Mouse (Mus musculus) lung, postnatal 0 days (tissue): Measurements from ENCODE around the gene Pakap. TPM values are rescaled to one million over a fixed set of nuclear protein-coding genes. Genes with fewer than 3 reads are reported as not detected.

Experiments
- ATAC-seq: fragments of 200-750 bp; cut with Nextera tagmentation; 2 replicates; pipeline ENCODE4 v1.8.0; 2017; ENCODE audit warnings: moderate library complexity
- DNase-seq: peaks from one replicate; pipeline ENCODE4 v3.0.0-alpha.2; 2016; ENCODE audit warnings: low spot score
- H3K27ac ChIP-seq: fragments of 300-500 bp; sonication (generic); 2 replicates; pipeline ENCODE4 v1.5.1; 2014; ENCODE audit warnings: antibody characterized with exemption, mild to moderate bottlenecking, low read length, mixed read lengths
- H3K27me3 ChIP-seq: fragments of 300-500 bp; sonication (generic); replicated peaks from 2 replicates; pipeline ENCODE4 v1.6.1; 2014; ENCODE audit warnings: low read length, mixed read lengths; ENCODE audit not compliant: insufficient read depth
- H3K36me3 ChIP-seq: fragments of 300-500 bp; sonication (generic); 2 replicates; pipeline ENCODE4 v1.6.1; 2014; ENCODE audit warnings: low read length, mixed read lengths; ENCODE audit not compliant: insufficient read depth
- H3K4me1 ChIP-seq: fragments of 300-500 bp; sonication (generic); 2 replicates; pipeline ENCODE4 v1.6.1; 2014; ENCODE audit warnings: antibody characterized with exemption, low read depth, low read length, mixed read lengths; ENCODE audit not compliant: insufficient read depth
- H3K4me2 ChIP-seq: fragments of 300-500 bp; sonication (generic); replicated peaks from 2 replicates; pipeline ENCODE4 v1.6.1; 2014; ENCODE audit warnings: low read depth, mild to moderate bottlenecking, low read length, moderate library complexity, mixed read lengths
- H3K4me3 ChIP-seq: fragments of 300-500 bp; sonication (generic); 2 replicates; pipeline ENCODE4 v1.5.1; 2014; ENCODE audit warnings: low read depth, low read length
- H3K9ac ChIP-seq: fragments of 300-500 bp; sonication (generic); replicated peaks from 2 replicates; pipeline ENCODE4 v1.6.1; 2014; ENCODE audit warnings: low read depth, mild to moderate bottlenecking
- H3K9me3 ChIP-seq: fragments of 300-500 bp; sonication (generic); 2 replicates; pipeline ENCODE4 v1.6.1; 2016; ENCODE audit warnings: low read length, mixed read lengths
- CTCF ChIP-seq: IDR thresholded peaks from 2 replicates; pipeline ENCODE4 v1.5.1; 2016; ENCODE audit warnings: antibody characterized with exemption, mild to moderate bottlenecking
- EP300 ChIP-seq: IDR thresholded peaks from 2 replicates; pipeline ENCODE4 v1.6.1; 2016; ENCODE audit warnings: antibody characterized with exemption, mild to moderate bottlenecking, control low read depth
- WGBS: fragments of 180-500 bp; shearing (Covaris S2); extraction: QIAGEN DNeasy Blood & Tissue Kit; methylation state at CpG from one replicate; pipeline ENCODE4 v1.1.7; 2014; 5-methylcytosine and 5-hydroxymethylcytosine counted together
- polyA plus RNA-seq: library from polyadenylated mRNA; unstranded; fragments of >200 nt; fragmentation: Nextera tagmentation; extraction: Ambion mirVana; gene quantifications from 2 replicates; pipeline ENCODE4 v1.2.1, GENCODE M21; 2015

The Pakap gene
- polyA plus RNA-seq, 1 experiment from 2014 or later: 60.5 TPM

DNA sequence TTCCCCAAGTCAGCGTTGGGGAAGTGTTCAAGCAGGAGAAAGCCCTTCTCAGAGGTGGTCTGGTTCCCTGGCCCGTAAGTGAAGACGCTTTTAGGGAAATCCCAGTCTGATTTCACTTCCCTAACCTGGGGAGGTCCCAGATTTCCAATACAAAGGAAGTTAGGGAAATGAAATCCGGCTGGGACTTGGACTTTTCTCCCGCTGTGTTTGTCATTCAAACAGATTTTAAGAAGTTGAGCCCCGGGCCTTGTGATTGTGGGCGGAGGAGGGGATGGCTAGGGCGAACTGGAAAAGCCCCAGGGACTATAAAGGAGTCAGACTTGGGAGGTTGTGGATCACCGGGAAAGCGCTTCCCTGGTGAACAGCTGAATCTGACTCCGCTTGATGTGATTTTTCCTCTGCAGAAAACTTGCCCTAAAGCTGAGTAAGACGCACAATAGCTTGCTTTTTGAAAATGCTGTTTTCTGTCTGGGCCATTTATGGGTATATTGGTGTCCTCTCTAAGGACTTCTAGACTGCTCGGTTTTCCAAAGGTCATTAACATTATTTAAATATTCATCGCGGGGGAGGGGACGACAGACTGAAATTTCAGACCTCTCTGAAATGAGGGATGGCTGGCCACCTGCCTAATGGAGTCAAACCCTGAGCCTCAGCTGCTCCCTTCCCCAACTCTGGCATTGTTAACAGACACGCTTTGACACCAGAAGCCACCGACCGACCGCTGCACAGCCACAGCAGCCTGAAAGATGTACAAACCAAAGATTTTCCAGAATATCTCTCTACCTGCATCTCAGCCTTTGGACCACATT is 213.1 kb downstream of the Pakap start:
- Histone ChIP-seq H3K4me1 (peaks cover 12% of the 10 kb centered on the region; the same call in 1 of the 2 replicates), H3K36me3 (no peaks in the 10 kb centered on the region), H3K27ac (no peak overlapping the region), H3K27me3 (no peaks in the 10 kb centered on the region), H3K9me3 (no peaks in the 10 kb centered on the region), H3K4me2 (no peak overlapping the region), H3K9ac (no peak overlapping the region), H3K4me3 (no peak overlapping the region)
- no peak for DNase-seq
- no peak for ATAC-seq
- TF ChIP-seq CTCF: no peak
- no peak for TF ChIP-seq EP300
- 27% methylated on average over 20 of the region's 20 CpGs for WGBS

DNA sequence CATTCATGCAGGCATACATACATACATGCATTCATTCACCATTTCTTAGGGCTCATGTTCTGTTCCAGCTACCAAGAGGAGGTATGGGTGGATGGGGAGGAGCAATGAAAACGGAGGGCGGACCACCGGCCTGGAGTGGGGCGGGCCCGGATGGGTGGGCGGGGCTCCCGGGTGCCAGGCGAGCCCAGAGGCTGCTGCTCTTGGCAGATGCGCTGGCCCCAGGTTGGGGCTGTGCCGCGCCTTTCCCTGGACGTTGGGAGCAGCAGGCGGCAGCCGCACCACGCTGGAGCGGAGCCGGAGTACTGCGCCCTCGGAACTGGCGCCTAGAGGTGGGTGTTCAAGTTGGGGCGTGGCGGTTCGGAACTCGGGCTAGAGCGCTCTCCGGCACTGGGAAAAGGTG is 214.0 kb downstream of the Pakap start:
- Histone ChIP-seq H3K36me3 (no peaks in the 10 kb centered on the region), H3K27ac (no peak overlapping the region), H3K4me3 (peak overlapping the region; percentile 46), H3K4me1 (peaks cover 12% of the 10 kb centered on the region; the same call in 1 of the 2 replicates), H3K4me2 (peak overlapping the region; percentile 66), H3K9me3 (no peaks in the 10 kb centered on the region), H3K27me3 (no peaks in the 10 kb centered on the region), H3K9ac (peak overlapping the region; percentile 46)
- WGBS: 4% methylated on average over 26 of the region's 26 CpGs
- DNase-seq (peak; percentile 81), ATAC-seq (peak; percentile 93)
- TF ChIP-seq CTCF: peak; percentile 61
- no peak for TF ChIP-seq EP300

GRCm38 (mm10) chr4:57782549-57783390 is 214.8 kb downstream of the Pakap start:
- no peaks in the 10 kb centered on the region for H3K9me3 ChIP-seq
- H3K9ac ChIP-seq: peak overlapping the region; percentile 46
- peaks cover 12% of the 10 kb centered on the region; the same call in 1 of the 2 replicates for H3K4me1 ChIP-seq
- no peaks in the 10 kb centered on the region for H3K36me3 ChIP-seq
- peak overlapping the region; percentile 43; the same call in 1 of the 2 replicates for H3K27ac ChIP-seq
- H3K4me3 ChIP-seq: peak overlapping the region; percentile 46
- TF ChIP-seq CTCF (no peak), EP300 (no peak)
- 10% methylated on average over 33 of the region's 33 CpGs for WGBS
- H3K4me2 ChIP-seq: peak overlapping the region; percentile 66
- DNase-seq (no peak), ATAC-seq (no peak)
- no peaks in the 10 kb centered on the region for H3K27me3 ChIP-seq

DNA sequence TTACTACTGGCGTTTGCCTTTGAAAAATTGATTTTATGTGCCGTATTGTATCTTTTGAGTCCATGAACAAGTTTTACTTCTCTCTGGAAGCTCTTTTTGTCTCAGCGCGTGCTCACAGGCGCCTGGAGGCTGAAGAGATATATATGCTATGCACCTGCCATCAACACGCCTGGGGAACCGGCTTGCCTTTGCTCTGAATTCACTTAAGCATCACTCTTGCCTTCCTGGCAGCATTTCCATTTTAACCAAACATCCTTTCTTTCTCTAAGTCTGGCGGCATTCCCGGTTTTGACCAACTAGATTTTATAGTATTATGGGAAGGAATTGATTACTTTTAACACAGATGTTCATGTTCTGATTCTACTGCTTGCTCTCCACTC is 215.4 kb downstream of the Pakap start:
- Histone ChIP-seq H3K4me1 (peaks cover 12% of the 10 kb centered on the region; the same call in 1 of the 2 replicates), H3K4me2 (peak overlapping the region; percentile 66), H3K27me3 (no peaks in the 10 kb centered on the region), H3K9ac (no peak overlapping the region), H3K36me3 (no peaks in the 10 kb centered on the region), H3K4me3 (peak overlapping the region; percentile 46), H3K27ac (no peak overlapping the region), H3K9me3 (no peaks in the 10 kb centered on the region)
- ATAC-seq (no peak), DNase-seq (no peak)
- 27% methylated on average over 9 of the region's 9 CpGs for WGBS
- TF ChIP-seq CTCF (no peak), EP300 (no peak)

GRCm38 (mm10) chr4:57783853-57784600 is 216.0 kb downstream of the Pakap start:
- Histone ChIP-seq H3K9ac (no peak overlapping the region), H3K4me2 (peak overlapping the region; percentile 66), H3K27ac (no peak overlapping the region), H3K4me3 (0 out of 2 replicates have a peak overlapping the region, but pooled peaks have one; percentile 46), H3K4me1 (peaks cover 12% of the 10 kb centered on the region; the same call in 1 of the 2 replicates), H3K9me3 (no peaks in the 10 kb centered on the region), H3K36me3 (no peaks in the 10 kb centered on the region), H3K27me3 (no peaks in the 10 kb centered on the region)
- ATAC-seq (peak; percentile 47), DNase-seq (peak; percentile 79)
- WGBS: 53% methylated on average over 11 of the region's 11 CpGs
- TF ChIP-seq EP300: no peak
- TF ChIP-seq CTCF: no peak
